Mouse (Mus musculus) urinary bladder, adult 18-20 months (tissue): ENCODE results near the gene Adam19.
A peak's percentile ranks its signal among the peaks of the same experiment; 100 is the strongest.

Source experiments
- DNase-seq, 2 experiments: peaks; one replicate each; pipeline ENCODE4 v3.0.0; 2022; ENCODE audit warnings: low spot score in 2 of 2, mixed read lengths in 2 of 2

Adam19 gene

GRCm38 (mm10) chr11:46054911-46055895, 589 bp upstream of the Adam19 start:
- DNase-seq: no peak

- DNase-seq: no peak
These were observed 1.1 kb downstream of the Adam19 start for GRCm38 (mm10) chr11:46056770-46057411.

DNA sequence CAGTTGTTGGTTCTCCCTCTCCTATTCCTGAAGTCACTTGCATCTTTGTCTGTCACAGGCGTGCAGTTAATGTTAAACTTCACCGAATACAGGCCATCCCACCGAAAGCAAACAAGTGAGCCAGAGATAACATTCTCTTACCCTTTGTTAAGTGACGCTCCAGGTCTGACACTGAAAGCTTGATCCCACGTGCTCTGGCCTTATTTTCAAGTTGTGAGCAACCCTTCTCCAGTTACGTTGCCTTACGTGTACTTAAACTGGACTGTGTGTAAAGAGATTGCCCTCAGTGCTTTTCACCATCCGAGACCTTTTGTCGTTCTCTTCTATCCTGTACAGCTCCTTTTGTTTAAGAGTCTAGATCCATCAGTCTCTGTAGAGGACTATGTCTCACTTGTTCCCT, 2.2 kb downstream of the Adam19 start:
- DNase-seq: no peak

DNA sequence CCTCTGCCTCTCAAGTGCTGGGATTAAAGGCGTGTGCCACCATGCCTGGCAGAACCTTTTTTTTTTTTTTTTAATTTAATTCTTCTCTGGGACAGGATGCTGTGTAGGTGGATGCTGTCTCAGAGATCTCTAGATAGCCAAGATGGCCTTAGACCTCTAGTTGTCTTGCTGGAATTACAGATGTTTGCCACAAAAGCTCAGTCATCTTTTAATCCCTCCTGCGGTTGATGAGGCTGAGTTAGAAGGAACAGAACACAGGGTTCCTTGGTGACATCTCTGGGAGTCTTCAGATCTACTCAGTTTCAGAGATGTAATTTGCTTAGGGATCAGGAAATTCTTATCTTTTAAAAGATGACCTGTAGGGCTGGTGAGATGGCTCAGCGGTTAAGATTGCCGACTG, 3.1 kb downstream of the Adam19 start:
- no peak for DNase-seq

- DNase-seq: no peak
These were observed 4.3 kb downstream of the Adam19 start for GRCm38 (mm10) chr11:46059887-46060650.

GRCm38 (mm10) chr11:46060651-46061020, 4.8 kb downstream of the Adam19 start:
- DNase-seq: no peak

- DNase-seq: no peak
These were observed 6.1 kb downstream of the Adam19 start for GRCm38 (mm10) chr11:46061776-46062445.

DNA sequence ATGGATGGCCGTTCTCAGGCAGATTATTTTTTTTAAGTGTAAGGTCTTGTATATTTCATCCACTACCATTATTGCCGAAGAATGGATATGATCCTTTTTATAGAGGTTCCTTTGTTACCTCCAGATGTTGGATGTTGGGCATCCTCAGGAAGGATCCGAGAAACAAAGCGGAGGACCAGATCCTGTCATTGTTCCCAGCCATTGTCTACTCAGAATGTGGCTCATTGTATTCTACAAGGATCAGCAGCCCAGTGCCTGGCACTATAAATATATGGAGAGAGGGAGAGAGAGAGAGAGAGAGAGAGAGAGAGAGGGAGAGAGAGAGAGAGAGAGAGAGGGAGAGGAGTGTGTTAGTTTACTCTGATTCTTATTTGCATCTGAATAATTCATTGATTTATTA, 6.8 kb downstream of the Adam19 start:
- DNase-seq: no peak

- DNase-seq: no peak
These were observed 7.4 kb downstream of the Adam19 start for GRCm38 (mm10) chr11:46062993-46063731.

GRCm38 (mm10) chr11:46064767-46065166, 9.0 kb downstream of the Adam19 start:
- no peak for DNase-seq

DNA sequence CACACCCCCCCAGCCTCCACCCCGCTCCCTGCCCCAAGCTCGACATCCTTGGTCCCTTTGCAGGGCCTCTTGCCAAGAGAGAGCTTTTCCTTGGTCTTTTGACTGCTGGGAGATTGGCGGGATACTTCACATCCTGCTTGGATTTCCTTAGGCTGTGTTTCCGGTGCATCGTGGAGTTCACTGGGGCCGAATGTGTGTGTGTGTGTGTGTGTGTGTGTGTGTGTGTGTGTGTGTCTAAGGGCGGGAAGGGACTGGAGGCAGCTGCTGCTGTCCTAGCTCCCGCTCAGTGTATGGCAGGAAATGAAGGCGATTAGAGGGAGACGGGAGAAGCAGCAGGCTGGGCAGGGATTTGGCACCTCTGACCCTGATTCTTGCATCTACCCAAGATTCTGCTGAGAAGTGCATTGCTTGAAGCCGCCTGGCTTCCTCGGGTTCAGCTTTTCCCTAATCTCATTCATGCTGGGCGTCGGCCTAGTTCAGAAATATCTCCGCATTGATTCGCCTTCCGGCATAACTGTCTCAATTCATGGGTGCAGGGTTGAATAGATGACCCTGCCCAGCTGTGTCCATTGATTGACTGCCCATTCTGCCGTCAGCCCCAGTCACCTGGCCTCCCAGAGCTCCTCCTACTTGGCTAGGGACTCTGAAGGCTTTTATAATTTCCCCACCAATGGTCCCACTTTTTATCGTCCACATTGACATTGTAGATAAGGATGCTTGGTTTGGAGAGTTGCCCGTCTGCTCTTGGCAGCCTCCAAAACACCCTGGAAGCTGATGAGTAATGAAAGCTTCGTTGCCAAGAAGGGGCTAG, 9.6 kb downstream of the Adam19 start:
- DNase-seq: peak in 1 of 2 experiments; percentile 64

DNA sequence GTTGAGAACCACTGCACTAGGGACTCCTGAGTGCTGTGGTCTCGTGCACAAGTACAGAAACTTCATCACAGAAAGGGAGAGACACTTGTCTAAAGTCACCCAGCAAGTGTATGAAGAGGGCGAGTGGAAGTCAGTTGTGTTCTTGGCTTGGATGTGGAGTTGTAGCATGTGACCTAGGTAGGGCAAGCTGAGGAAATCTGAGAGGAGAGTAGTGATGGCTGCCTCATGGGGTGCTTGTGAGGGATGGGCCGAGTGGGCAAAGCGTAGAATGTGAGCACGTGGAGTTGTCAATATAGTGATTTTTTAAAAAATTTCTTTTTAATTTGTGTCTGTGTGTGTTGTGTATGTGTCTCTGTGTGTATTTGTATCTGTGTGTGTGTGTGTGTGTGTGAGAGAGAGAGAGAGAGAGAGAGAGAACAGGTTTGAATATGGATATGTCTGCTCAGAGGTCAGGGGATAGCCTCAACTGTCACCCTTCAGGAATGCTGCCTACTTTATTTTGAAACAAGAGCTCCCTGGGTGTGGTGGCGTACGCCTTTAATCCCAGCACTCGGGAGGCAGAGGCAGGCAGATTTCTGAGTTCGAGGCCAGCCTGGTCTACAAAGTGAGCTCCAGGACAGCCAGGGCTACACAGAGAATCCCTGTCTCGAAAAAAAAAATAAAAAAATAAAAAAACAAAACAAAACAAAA, 11.7 kb downstream of the Adam19 start:
- no peak for DNase-seq

- no peak for DNase-seq
These were observed 13.1 kb downstream of the Adam19 start for GRCm38 (mm10) chr11:46068756-46069407.

DNA sequence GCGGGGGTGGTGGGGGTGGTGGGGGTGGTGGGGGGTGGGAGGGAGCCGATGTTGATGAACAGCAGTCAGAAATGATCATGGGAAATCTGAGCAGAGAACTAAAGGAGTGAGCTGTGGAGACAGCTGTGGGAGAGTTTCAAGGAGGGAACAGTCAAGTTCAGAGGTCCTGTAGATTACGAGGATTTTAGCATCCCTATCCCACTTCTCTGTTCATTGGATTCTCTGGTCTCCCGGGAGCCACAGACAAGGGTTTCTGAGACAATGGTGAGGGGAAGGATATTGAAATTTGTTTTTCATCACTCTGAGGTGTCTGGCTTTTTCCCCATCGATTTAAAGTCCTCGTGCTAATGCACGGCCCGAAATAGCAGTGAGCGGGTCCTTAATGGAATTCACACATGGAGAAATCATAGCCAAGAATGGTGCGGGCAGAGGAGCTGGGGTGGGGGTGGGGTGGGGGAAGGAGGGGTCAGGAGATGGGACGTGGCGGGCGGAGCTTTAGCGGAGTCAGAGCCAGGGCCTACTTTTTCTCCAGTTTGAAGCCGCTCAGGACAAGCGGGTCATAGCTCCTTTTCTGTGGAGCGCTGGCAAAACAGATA, 13.7 kb downstream of the Adam19 start:
- no peak for DNase-seq

DNA sequence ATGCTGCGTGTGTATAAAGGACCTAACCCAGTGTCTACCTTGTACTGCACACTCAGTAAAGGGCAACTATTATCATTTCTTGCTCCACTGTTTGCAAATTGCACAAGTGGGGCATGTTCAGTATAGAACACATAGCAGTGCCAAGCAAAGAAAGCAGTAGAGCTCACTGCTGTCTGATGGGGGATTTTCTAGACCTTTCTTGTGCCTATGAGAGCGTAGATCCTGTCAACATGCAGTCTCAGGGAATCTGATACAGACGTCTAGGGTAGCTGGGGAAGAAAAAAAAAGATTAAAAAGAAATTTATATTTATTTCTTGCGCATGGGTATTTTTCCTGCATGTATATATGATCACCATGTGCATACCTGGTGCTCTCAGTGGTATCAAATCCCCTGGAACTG, 14.4 kb downstream of the Adam19 start:
- no peak for DNase-seq

GRCm38 (mm10) chr11:46070789-46071188, 15.0 kb downstream of the Adam19 start:
- DNase-seq: no peak

- no peak for DNase-seq
These were observed 16.8 kb downstream of the Adam19 start for GRCm38 (mm10) chr11:46072466-46073060.
